Mouse (Mus musculus) MEL (cell line): ENCODE results near the gene Slc22a13.

Source experiments
- CHD2 ChIP-seq: IDR thresholded peaks from 2 replicates; pipeline ENCODE4 v1.6.1; 2011; ENCODE audit warnings: low read length, improper control_type of control experiment
- CTCF ChIP-seq, 3 experiments: IDR thresholded peaks in 2 of 3; conservative IDR thresholded peaks in 1 of 3; 2 replicates each; pipeline ENCODE4 v1.5.1; 2011 to 2012; ENCODE audit warnings: low read length in 3 of 3, low read depth in 2 of 3, mild to moderate bottlenecking in 2 of 3, improper control_type of control experiment in 1 of 3, inconsistent platforms in 1 of 3, mixed read lengths in 1 of 3, moderate library complexity in 1 of 3; ENCODE audit not compliant: control insufficient read depth in 1 of 3, insufficient read depth in 1 of 3, poor library complexity in 1 of 3, severe bottlenecking in 1 of 3
- EP300 ChIP-seq, 2 experiments: IDR thresholded peaks; 2 replicates each; pipeline ENCODE4 v1.6.1; 2011; ENCODE audit warnings: improper control_type of control experiment in 2 of 2, low read length in 2 of 2, low read depth in 1 of 2, mild to moderate bottlenecking in 1 of 2
- JUND ChIP-seq: IDR thresholded peaks from 2 replicates; pipeline ENCODE4 v1.6.1; 2011; ENCODE audit warnings: low read depth, mild to moderate bottlenecking, improper control_type of control experiment, low read length
- MAFK ChIP-seq: IDR thresholded peaks from 2 replicates; pipeline ENCODE4 v1.6.1; 2011; ENCODE audit warnings: low read depth, mild to moderate bottlenecking, low read length, improper control_type of control experiment, borderline replicate concordance
- POLR2A ChIP-seq, 2 experiments: IDR thresholded peaks; 2 replicates each; pipeline ENCODE4 v1.6.1; 2011 to 2012; ENCODE audit warnings: low read length in 2 of 2, mild to moderate bottlenecking in 2 of 2, control low read depth in 1 of 2, improper control_type of control experiment in 1 of 2, low read depth in 1 of 2, moderate library complexity in 1 of 2; ENCODE audit not compliant: control insufficient read depth in 1 of 2, insufficient read depth in 1 of 2, poor library complexity in 1 of 2
- TCF12 ChIP-seq: IDR thresholded peaks from 2 replicates; pipeline ENCODE4 v1.6.1; 2014; ENCODE audit warnings: low read depth, mild to moderate bottlenecking, inconsistent platforms, low read length, improper control_type of control experiment, moderate library complexity
- ZKSCAN1 ChIP-seq: IDR thresholded peaks from 2 replicates; pipeline ENCODE4 v1.6.1; 2012; ENCODE audit warnings: low read depth, mild to moderate bottlenecking, inconsistent platforms, low read length, improper control_type of control experiment, moderate library complexity

DNA sequence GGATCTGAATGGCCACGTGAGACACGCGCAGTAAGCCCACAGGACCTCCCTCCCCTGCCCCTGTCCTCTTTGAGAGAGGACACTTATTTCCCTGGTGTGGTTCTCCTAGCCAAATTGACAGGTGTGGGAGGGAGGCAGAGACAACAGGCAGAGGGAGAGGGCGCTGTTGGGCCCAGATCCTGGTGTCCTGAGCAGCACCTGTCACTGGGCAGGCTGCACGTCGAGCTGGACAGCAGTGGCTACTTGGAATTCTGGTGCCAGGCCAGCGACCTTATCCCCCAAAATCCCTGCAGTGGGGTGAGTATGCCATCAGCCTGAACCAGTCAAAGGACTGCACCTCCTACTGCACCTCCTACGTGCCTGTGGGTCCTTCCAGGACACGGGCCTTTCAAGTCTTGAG, 65.5 kb downstream of the Slc22a13 start:
- no peak for TF ChIP-seq POLR2A (IDR thresholded peaks at IDR 0.05; ENCODE audit: control insufficient read depth in 1 of 2, insufficient read depth in 1 of 2, low read depth in 1 of 2, low read length in 2 of 2, poor library complexity in 1 of 2)
- TF ChIP-seq EP300 (IDR thresholded peaks at IDR 0.05; ENCODE audit: low read depth in 1 of 2, low read length in 2 of 2) = no peak
- no peak for TF ChIP-seq ZKSCAN1
- no peak for TF ChIP-seq CHD2
- no peak for TF ChIP-seq JUND
- TF ChIP-seq CTCF (IDR thresholded peaks at IDR 0.05 in 2 of 3, conservative IDR thresholded peaks at IDR 0.05 in 1 of 3; ENCODE audit: control insufficient read depth in 1 of 3, insufficient read depth in 1 of 3, low read depth in 2 of 3, low read length in 3 of 3, poor library complexity in 1 of 3, severe bottlenecking in 1 of 3) = peak in 1 of 3 experiments; percentile 24; a peak in 1 of 6 replicates
- TF ChIP-seq MAFK = no peak
- no peak for TF ChIP-seq TCF12
